Mouse (Mus musculus) MEL (cell line): ENCODE results near the gene Xpot. TPM values are rescaled to one million over a fixed set of nuclear protein-coding genes. Genes with fewer than 3 reads are reported as not detected.

Source experiments
- DNase-seq: peaks from one replicate; pipeline ENCODE4 v3.0.0; 2011; ENCODE audit warnings: low read depth, low spot score
- H3K27ac ChIP-seq: 2 replicates; pipeline ENCODE4 v1.5.1; 2012; ENCODE audit warnings: low read depth, mild to moderate bottlenecking, control low read depth, low read length, moderate library complexity; ENCODE audit not compliant: control insufficient read depth
- H3K27me3 ChIP-seq, 2 experiments: fragments of 150-350 bp in 1 of 2; sonication (generic) in 1 of 2; 2 replicates each; pipeline ENCODE4 v1.6.1; 2012; ENCODE audit warnings: low read length in 2 of 2, mild to moderate bottlenecking in 2 of 2, improper control_type of control experiment in 1 of 2, moderate library complexity in 1 of 2; ENCODE audit not compliant: insufficient read depth in 2 of 2, control insufficient read depth in 1 of 2
- H3K36me3 ChIP-seq, 2 experiments: 2 replicates each; pipeline ENCODE4 v1.6.1; 2012 to 2014; ENCODE audit warnings: low read length in 2 of 2, improper control_type of control experiment in 1 of 2, inconsistent platforms in 1 of 2, mild to moderate bottlenecking in 1 of 2; ENCODE audit not compliant: insufficient read depth in 2 of 2, control insufficient read depth in 1 of 2
- H3K4me1 ChIP-seq, 2 experiments: fragments of 150-350 bp in 1 of 2; sonication (generic) in 1 of 2; 2 replicates each; pipeline ENCODE4 v1.6.1; 2012; ENCODE audit warnings: low read length in 2 of 2, improper control_type of control experiment in 1 of 2, mild to moderate bottlenecking in 1 of 2; ENCODE audit not compliant: insufficient read depth in 2 of 2, control insufficient read depth in 1 of 2
- H3K4me3 ChIP-seq, 2 experiments: fragments of 150-350 bp in 1 of 2; sonication (generic) in 1 of 2; 2 replicates each; pipeline ENCODE4 v1.5.1; 2012; ENCODE audit warnings: low read depth in 2 of 2, low read length in 2 of 2, mild to moderate bottlenecking in 2 of 2, moderate library complexity in 2 of 2, control low read depth in 1 of 2, improper control_type of control experiment in 1 of 2; ENCODE audit not compliant: control insufficient read depth in 1 of 2, insufficient read depth in 1 of 2
- H3K79me2 ChIP-seq: 2 replicates; pipeline ENCODE4 v1.6.1; 2012; ENCODE audit warnings: mild to moderate bottlenecking, low read length, moderate library complexity; ENCODE audit not compliant: control insufficient read depth, poor library complexity, insufficient read depth
- H3K9ac ChIP-seq: 2 replicates; pipeline ENCODE4 v1.6.1; 2012; ENCODE audit warnings: low read depth, mild to moderate bottlenecking, control low read depth, low read length, moderate library complexity; ENCODE audit not compliant: control insufficient read depth, poor library complexity, severe bottlenecking
- H3K9me3 ChIP-seq: fragments of 150-350 bp; sonication (generic); replicated peaks from 2 replicates; pipeline ENCODE4 v1.6.1; 2012; ENCODE audit warnings: mild to moderate bottlenecking, low read length, improper control_type of control experiment, moderate library complexity; ENCODE audit not compliant: insufficient read depth
- BHLHE40 ChIP-seq: IDR thresholded peaks from 2 replicates; pipeline ENCODE4 v1.6.1; 2012; ENCODE audit warnings: low read depth, mild to moderate bottlenecking, inconsistent platforms, low read length, improper control_type of control experiment, borderline replicate concordance
- CHD1 ChIP-seq: IDR thresholded peaks from 2 replicates; pipeline ENCODE4 v1.6.1; 2012; ENCODE audit warnings: low read depth, mild to moderate bottlenecking, inconsistent platforms, low read length, improper control_type of control experiment
- CHD2 ChIP-seq: IDR thresholded peaks from 2 replicates; pipeline ENCODE4 v1.6.1; 2011; ENCODE audit warnings: low read length, improper control_type of control experiment
- CTCF ChIP-seq, 3 experiments: IDR thresholded peaks in 2 of 3; conservative IDR thresholded peaks in 1 of 3; 2 replicates each; pipeline ENCODE4 v1.5.1; 2011 to 2012; ENCODE audit warnings: low read length in 3 of 3, low read depth in 2 of 3, mild to moderate bottlenecking in 2 of 3, improper control_type of control experiment in 1 of 3, inconsistent platforms in 1 of 3, mixed read lengths in 1 of 3, moderate library complexity in 1 of 3; ENCODE audit not compliant: control insufficient read depth in 1 of 3, insufficient read depth in 1 of 3, poor library complexity in 1 of 3, severe bottlenecking in 1 of 3
- E2F4 ChIP-seq: IDR thresholded peaks from 2 replicates; pipeline ENCODE4 v1.6.1; 2011; ENCODE audit warnings: low read depth, low read length, improper control_type of control experiment, borderline replicate concordance
- ELF1 ChIP-seq: IDR thresholded peaks from 2 replicates; pipeline ENCODE4 v1.6.1; 2014; ENCODE audit warnings: low read depth, mild to moderate bottlenecking, inconsistent platforms, low read length, improper control_type of control experiment, moderate library complexity
- EP300 ChIP-seq, 2 experiments: IDR thresholded peaks; 2 replicates each; pipeline ENCODE4 v1.6.1; 2011; ENCODE audit warnings: improper control_type of control experiment in 2 of 2, low read length in 2 of 2, low read depth in 1 of 2, mild to moderate bottlenecking in 1 of 2
- ETS1 ChIP-seq: IDR thresholded peaks from 2 replicates; pipeline ENCODE4 v1.6.1; 2012; ENCODE audit warnings: low read depth, mild to moderate bottlenecking, inconsistent platforms, low read length, improper control_type of control experiment, moderate library complexity
- GABPA ChIP-seq: IDR thresholded peaks from 2 replicates; pipeline ENCODE4 v1.6.1; 2012; ENCODE audit warnings: low read depth, mild to moderate bottlenecking, inconsistent platforms, low read length, improper control_type of control experiment, moderate library complexity
- GATA1 ChIP-seq: IDR thresholded peaks from 2 replicates; pipeline ENCODE4 v1.6.1; 2011; ENCODE audit warnings: low read depth, low read length, improper control_type of control experiment
- HCFC1 ChIP-seq: IDR thresholded peaks from 2 replicates; pipeline ENCODE4 v1.6.1; 2012; ENCODE audit warnings: low read depth, mild to moderate bottlenecking, inconsistent platforms, low read length, improper control_type of control experiment, moderate library complexity
- JUND ChIP-seq: IDR thresholded peaks from 2 replicates; pipeline ENCODE4 v1.6.1; 2011; ENCODE audit warnings: low read depth, mild to moderate bottlenecking, improper control_type of control experiment, low read length
- KAT2A ChIP-seq: conservative IDR thresholded peaks from 2 replicates; pipeline ENCODE4 v1.6.1; 2012; ENCODE audit warnings: low read depth, low read length, improper control_type of control experiment, inconsistent platforms
- MAFK ChIP-seq: IDR thresholded peaks from 2 replicates; pipeline ENCODE4 v1.6.1; 2011; ENCODE audit warnings: low read depth, mild to moderate bottlenecking, low read length, improper control_type of control experiment, borderline replicate concordance
- MAX ChIP-seq: IDR thresholded peaks from 2 replicates; pipeline ENCODE4 v1.6.1; 2011; ENCODE audit warnings: low read length, improper control_type of control experiment
- MAZ ChIP-seq: IDR thresholded peaks from 2 replicates; pipeline ENCODE4 v1.6.1; 2012; ENCODE audit warnings: low read depth, mild to moderate bottlenecking, inconsistent platforms, low read length, improper control_type of control experiment
- MXI1 ChIP-seq: IDR thresholded peaks from 2 replicates; pipeline ENCODE4 v1.6.1; 2011; ENCODE audit warnings: mild to moderate bottlenecking, low read depth, low read length, improper control_type of control experiment
- MYC ChIP-seq: IDR thresholded peaks from 2 replicates; pipeline ENCODE4 v1.6.1; 2011; ENCODE audit warnings: low read depth, mild to moderate bottlenecking, low read length, improper control_type of control experiment, moderate library complexity
- NELFE ChIP-seq: IDR thresholded peaks from 2 replicates; pipeline ENCODE4 v1.6.1; 2011; ENCODE audit warnings: low read depth, low read length, improper control_type of control experiment
- NRF1 ChIP-seq: IDR thresholded peaks from 2 replicates; pipeline ENCODE4 v1.6.1; 2014; ENCODE audit warnings: low read depth, mild to moderate bottlenecking, inconsistent platforms, low read length, improper control_type of control experiment, moderate library complexity; ENCODE audit not compliant: poor library complexity, insufficient read depth, severe bottlenecking
- POLR2AphosphoS5 ChIP-seq: IDR thresholded peaks from 2 replicates; pipeline ENCODE4 v1.6.1; 2012; ENCODE audit warnings: low read depth, borderline replicate concordance, mild to moderate bottlenecking, inconsistent platforms, low read length, moderate library complexity, mixed read lengths
- RAD21 ChIP-seq: IDR thresholded peaks from 2 replicates; pipeline ENCODE4 v1.6.1; 2011; ENCODE audit warnings: mild to moderate bottlenecking, low read depth, low read length, improper control_type of control experiment
- RCOR1 ChIP-seq: IDR thresholded peaks from 2 replicates; pipeline ENCODE4 v1.6.1; 2012; ENCODE audit warnings: low read depth, mild to moderate bottlenecking, inconsistent platforms, low read length, improper control_type of control experiment
- SIN3A ChIP-seq: IDR thresholded peaks from 2 replicates; pipeline ENCODE4 v1.6.1; 2012; ENCODE audit warnings: low read length, improper control_type of control experiment, inconsistent platforms
- TAL1 ChIP-seq: IDR thresholded peaks from 2 replicates; pipeline ENCODE4 v1.6.1; 2012; ENCODE audit warnings: mild to moderate bottlenecking, inconsistent platforms, low read length, moderate library complexity, mixed read lengths
- TBP ChIP-seq: IDR thresholded peaks from 2 replicates; pipeline ENCODE4 v1.8.0; 2011; ENCODE audit warnings: low read depth, low read length, improper control_type of control experiment
- TCF12 ChIP-seq: IDR thresholded peaks from 2 replicates; pipeline ENCODE4 v1.6.1; 2014; ENCODE audit warnings: low read depth, mild to moderate bottlenecking, inconsistent platforms, low read length, improper control_type of control experiment, moderate library complexity
- UBTF ChIP-seq: IDR thresholded peaks from 2 replicates; pipeline ENCODE4 v1.6.1; 2012; ENCODE audit warnings: low read depth, mild to moderate bottlenecking, inconsistent platforms, low read length, improper control_type of control experiment, moderate library complexity, borderline replicate concordance; ENCODE audit not compliant: insufficient read depth
- USF1 ChIP-seq: IDR thresholded peaks from 2 replicates; pipeline ENCODE4 v1.6.1; 2014; ENCODE audit warnings: low read depth, mild to moderate bottlenecking, inconsistent platforms, low read length, improper control_type of control experiment, moderate library complexity
- USF2 ChIP-seq, 2 experiments: IDR thresholded peaks; 2 replicates each; pipeline ENCODE4 v1.6.1; 2011 to 2012; ENCODE audit warnings: improper control_type of control experiment in 2 of 2, low read length in 2 of 2, borderline replicate concordance in 1 of 2, inconsistent platforms in 1 of 2, low read depth in 1 of 2, mild to moderate bottlenecking in 1 of 2; ENCODE audit not compliant: insufficient read depth in 1 of 2
- ZC3H11A ChIP-seq: IDR thresholded peaks from 2 replicates; pipeline ENCODE4 v1.6.1; 2012; ENCODE audit warnings: low read depth, mild to moderate bottlenecking, inconsistent platforms, low read length, improper control_type of control experiment
- ZMIZ1 ChIP-seq: IDR thresholded peaks from 2 replicates; pipeline ENCODE4 v1.6.1; 2012; ENCODE audit warnings: low read depth, mild to moderate bottlenecking, inconsistent platforms, low read length, improper control_type of control experiment, moderate library complexity
- polyA plus RNA-seq, 2 experiments: library from polyadenylated mRNA; stranded (reverse) in 1 of 2; unstranded in 1 of 2; fragments of >175 nt in 1 of 2; fragments of >200 nt in 1 of 2; gene quantifications; 2 replicates each; pipeline versions ENCODE4 v1.2.1 to v1.2.4; 2012; ENCODE audit warnings: low replicate concordance in 2 of 2, low read depth in 1 of 2; ENCODE audit not compliant: insufficient read length in 2 of 2, insufficient read depth in 1 of 2, missing spikeins in 1 of 2
- total RNA-seq: library from RNA; depleted of rRNA; stranded (reverse); fragments of 300-350 nt; gene quantifications from 2 replicates; pipeline ENCODE4 v1.2.3, GENCODE M21; 2012

Xpot gene
- total and polyA plus RNA-seq, 3 experiments: 122 to 304 (median 154) TPM

- TF ChIP-seq GATA1: peak; percentile 66
- TF ChIP-seq GABPA: no peak
- TF ChIP-seq RAD21: no peak
- TF ChIP-seq EP300 (IDR thresholded peaks at IDR 0.05; ENCODE audit: low read depth in 1 of 2, low read length in 2 of 2): peak; percentile 35 to 43; a peak in 2 of 4 replicates
- TF ChIP-seq TCF12: 0 out of 2 replicates have a peak, but pooled peaks have one; percentile 2
- no peak for TF ChIP-seq POLR2AphosphoS5
- TF ChIP-seq E2F4: no peak
Measured at GRCm38 (mm10) chr10:121627216-121627852, 1.2 kb upstream of the Xpot start (continued).

DNA sequence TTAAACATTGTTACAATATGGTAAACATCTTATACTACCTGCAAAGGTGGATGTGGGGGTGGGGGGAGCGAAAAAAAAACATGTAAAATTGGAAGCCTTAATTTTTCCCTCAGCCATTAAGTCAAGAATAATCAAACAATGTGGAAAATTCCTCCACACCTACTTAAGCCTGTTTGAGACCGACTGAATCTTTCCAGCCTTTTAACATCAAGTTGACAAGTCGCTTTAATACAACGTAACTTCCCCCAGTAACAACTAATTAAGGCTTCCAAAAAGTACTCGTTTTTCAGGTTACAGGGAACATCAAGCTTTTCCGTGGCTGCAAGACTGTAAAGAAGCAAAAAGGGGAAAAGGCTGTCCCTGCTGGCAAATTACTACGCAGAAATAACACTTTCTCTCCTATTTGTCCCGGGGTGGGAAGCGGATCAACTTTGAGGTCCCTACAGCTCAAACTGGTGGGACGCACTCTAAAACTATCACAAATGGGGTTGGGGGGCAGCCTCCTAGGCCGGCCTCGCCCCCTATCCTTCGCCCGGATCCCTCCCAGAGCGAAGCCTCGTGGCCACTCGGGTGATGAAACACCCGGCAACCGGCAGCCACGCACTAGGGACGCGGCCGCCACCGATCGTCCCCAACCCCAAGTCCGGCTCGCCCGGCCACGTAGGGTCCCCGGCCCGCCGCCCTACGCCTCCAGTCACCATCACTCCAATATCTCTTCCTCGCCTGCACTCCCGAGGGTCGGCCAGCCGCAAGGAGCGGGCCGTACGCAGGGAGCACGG is 536 bp downstream of the Xpot start:
- peak overlapping the region; percentile 88 to 89 for H3K4me3 ChIP-seq
- peaks cover 51% of the 10 kb centered on the region for H3K79me2 ChIP-seq
- H3K4me1 ChIP-seq: peaks cover 0 to 18% of the 10 kb centered on the region in 2 experiments; a peak in 3 of 4 replicates
- H3K9ac ChIP-seq: peak overlapping the region; percentile 94
- peak; percentile 78 for DNase-seq
- H3K27me3 ChIP-seq: no peaks in the 10 kb centered on the region
- peaks cover 10 to 16% of the 10 kb centered on the region in 2 experiments for H3K36me3 ChIP-seq
- peak overlapping the region; percentile 91 for H3K27ac ChIP-seq
- H3K9me3 ChIP-seq: no peaks in the 10 kb centered on the region
- TF ChIP-seq ZMIZ1: no peak
- peak; percentile 67; the same call in 1 of the 2 replicates for TF ChIP-seq CHD1
- no peak for TF ChIP-seq CTCF (IDR thresholded peaks at IDR 0.05 in 2 of 3, conservative IDR thresholded peaks at IDR 0.05 in 1 of 3; ENCODE audit: control insufficient read depth in 1 of 3, insufficient read depth in 1 of 3, low read depth in 2 of 3, low read length in 3 of 3, poor library complexity in 1 of 3, severe bottlenecking in 1 of 3)
- TF ChIP-seq POLR2AphosphoS5: no peak
- no peak for TF ChIP-seq BHLHE40
- peak; percentile 71 for TF ChIP-seq SIN3A
- TF ChIP-seq USF1: no peak
- TF ChIP-seq GABPA: no peak
- no peak for TF ChIP-seq ELF1
- TF ChIP-seq MAFK: no peak
- no peak for TF ChIP-seq ZC3H11A
- TF ChIP-seq TAL1: no peak
- TF ChIP-seq TBP: peak; percentile 46; the same call in 1 of the 2 replicates
- peak; percentile 45; the same call in 1 of the 2 replicates for TF ChIP-seq MXI1
- TF ChIP-seq HCFC1: peak; percentile 74
- no peak for TF ChIP-seq ETS1
- TF ChIP-seq NELFE: no peak
- no peak for TF ChIP-seq JUND
- TF ChIP-seq NRF1: no peak
- TF ChIP-seq MYC: no peak
- TF ChIP-seq KAT2A: no peak
- TF ChIP-seq UBTF: no peak
- TF ChIP-seq E2F4: no peak
- TF ChIP-seq USF2 (IDR thresholded peaks at IDR 0.05; ENCODE audit: borderline replicate concordance in 1 of 2, insufficient read depth in 1 of 2, low read depth in 1 of 2, low read length in 2 of 2): no peak
- no peak for TF ChIP-seq MAZ
- no peak for TF ChIP-seq GATA1
- TF ChIP-seq RCOR1: no peak
- peak; percentile 64 for TF ChIP-seq MAX
- no peak for TF ChIP-seq CHD2
